Mouse (Mus musculus) kidney, adult 18-20 months (tissue): ENCODE measurements around the gene Mtor.

Experiments used
- DNase-seq: peaks from one replicate; pipeline ENCODE4 v3.0.0; 2021

Gene Mtor

DNA sequence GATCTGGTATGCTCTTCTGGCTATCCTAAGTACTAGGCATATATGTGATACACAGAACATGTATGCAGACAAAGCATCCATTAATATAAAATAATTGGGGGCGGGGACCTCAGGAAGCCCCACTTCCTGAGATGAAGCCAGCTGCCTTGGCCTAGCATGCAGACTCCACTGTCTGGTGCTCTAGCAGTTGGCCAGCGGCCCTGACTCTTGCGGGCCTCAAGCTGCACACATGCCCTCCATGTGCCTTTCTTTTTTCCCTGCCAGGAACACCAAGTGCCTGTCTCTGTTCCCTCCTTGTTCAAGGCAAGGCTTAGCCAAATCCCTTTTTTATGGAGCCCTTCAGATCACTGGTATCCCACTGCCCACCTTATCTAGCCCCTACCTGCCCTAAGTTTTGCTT lies 87.5 kb downstream of the Mtor start:
- DNase-seq, result no peak

DNA sequence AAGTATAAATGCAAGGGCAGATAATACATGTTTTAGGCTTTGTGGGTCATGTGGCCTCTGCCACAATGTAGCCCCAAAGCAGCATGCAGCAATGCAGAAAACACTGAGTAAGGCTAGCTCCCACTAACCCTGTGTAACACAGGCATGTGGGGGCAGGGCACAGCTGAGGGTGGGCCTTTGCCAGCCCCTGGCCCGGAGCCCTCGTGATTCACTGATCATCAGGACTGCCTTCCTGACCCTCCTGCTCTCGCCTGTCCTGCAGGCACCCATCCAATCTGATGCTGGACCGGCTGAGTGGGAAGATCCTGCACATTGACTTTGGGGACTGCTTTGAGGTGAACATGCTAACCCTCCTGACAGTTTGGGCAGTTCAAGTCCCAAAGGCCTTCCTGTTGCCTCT lies 100.7 kb downstream of the Mtor start:
- no peak for DNase-seq

DNA sequence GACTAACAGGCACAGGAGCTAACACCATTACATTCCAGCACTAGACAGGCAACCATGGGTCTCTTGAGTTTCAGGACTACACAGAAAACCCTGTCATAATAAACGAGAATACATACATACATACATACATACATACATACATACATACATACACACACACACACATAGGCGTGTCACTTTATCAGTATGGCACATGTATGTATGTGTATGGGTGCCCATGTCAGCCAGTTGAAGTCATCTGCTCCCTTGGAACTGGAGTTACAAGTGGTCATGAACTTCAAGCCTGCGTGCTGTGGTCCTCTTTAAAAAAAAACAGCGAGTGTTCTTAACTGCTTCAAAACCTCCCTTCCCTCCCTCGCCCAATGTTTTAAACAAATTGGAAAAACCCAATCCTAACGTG lies 109.4 kb downstream of the Mtor start:
- no peak for DNase-seq

DNA sequence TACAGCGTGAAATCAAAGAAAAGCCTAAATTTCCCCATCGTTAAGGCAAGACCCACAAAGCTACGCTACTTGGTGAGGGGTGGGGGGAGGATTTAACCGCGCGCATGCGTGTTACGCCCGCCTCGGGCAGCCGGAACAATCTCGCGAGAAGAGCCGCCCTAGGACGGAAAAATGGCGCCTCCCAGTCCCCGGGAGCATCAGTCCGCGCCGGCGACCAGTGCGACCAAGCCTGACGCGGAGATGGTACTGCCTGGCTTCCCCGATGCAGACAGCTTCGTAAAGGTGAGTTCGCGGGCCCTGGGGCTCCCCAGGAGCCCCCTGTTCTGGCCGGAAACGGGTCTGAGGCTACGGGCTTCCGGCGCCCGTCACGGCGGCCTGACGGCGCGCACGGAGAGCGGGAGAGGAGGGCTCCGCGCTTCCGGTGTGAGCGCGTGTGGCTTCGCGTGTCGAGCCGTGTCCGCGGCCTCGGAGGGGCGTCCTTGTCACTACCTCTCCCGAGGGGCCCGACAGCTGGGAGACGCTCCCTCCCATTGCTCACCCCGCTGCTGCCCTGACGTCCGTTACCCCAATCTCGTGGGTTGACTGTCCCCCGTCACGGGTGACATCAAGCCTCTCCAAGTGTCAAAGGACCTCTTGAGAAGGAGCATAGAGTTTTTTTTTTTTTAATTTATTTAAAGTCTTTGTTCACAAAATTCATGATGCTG lies 110.0 kb downstream of the Mtor start, which contains the start of gene Exosc10:
Gene Exosc10, plus strand, starts transcription at position 133 of the 704 bp plus-strand sequence.
- peak; percentile 90 for DNase-seq

DNA sequence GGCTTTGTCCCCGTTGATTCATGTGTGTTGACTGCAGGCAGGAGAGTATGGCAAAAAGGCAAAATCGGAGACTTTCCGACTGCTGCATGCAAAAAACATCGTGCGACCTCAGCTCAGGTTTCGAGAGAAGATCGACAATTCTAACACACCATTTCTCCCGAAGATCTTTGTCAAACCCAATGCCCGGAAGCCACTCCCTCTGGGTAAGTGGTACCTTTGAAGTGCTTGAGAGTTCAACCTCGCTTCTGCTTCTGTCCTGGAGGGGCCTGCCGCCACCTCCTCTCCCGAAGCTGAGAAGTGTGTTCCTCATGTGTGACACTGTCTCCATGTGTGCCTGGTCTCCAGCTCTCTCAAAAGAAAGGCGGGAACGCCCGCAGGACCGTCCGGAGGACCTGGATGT lies 114.3 kb downstream of the Mtor start:
- no peak for DNase-seq

DNA sequence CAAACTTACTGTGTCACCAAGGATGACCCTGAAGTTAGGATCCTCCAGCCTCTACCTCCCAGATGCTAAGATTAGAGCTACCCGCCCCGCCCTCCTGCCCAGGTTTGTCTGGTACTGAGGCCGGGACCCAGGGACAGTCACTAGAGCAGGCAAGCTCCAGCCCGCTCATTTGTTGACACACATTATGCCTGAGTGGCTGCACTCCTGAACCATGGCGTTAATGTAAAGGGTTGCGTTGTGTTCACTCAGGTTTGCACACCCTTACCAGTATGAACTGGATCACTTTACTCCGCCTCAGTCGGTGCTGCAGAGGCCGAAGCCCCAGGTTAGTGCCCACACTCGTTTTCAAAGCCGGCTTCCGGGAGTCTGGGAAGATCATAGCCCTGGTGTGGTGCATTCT lies 115.2 kb downstream of the Mtor start:
- no peak for DNase-seq

DNA sequence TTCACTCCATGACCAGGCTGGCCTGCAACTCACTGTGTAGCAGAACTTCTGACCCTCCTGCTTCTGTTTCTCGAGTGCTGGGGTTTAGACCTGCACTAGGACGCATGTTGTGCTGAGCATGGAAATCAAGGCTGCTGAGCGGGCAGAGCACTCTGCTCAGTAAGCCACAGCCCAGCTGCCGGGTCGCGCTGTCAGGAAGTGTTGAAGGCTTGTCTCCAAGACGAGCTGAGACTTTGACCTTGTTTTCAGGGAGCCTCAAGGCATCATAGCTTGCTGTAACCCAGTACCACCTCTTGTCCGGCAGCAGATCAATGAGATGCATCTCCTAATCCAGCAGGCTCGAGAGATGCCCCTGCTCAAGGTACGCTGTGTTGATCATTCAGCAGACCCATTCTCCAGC lies 121.7 kb downstream of the Mtor start:
- DNase-seq, result no peak

DNA sequence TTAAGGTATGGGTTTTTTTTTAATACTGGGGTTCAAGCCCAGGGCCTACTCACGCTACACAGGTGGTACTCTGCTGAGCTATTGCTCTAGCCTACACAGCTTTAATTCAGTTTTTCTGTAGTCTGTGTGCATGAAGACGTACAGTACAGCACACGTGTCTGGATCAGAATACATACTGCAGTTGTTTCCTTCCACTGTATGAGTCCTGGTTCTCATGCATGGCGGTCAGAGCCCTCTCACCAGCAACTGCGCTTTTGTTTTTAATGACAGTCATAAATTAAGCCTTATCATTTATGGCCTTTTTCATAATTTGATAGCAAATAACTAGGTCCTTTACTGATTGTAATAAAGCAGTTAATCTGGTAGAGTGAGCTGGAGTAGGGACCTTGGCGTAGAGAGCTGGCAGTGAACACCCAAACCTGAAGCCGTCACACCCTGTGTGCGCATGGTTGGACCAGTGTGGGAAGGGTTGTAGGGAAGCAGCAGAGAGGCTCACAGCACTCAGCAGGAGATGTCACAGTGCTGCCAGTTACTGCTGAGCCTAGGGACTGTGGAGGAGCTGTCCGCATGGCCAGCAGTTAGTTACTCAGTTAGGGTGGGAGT lies 122.4 kb downstream of the Mtor start:
- no peak for DNase-seq

DNA sequence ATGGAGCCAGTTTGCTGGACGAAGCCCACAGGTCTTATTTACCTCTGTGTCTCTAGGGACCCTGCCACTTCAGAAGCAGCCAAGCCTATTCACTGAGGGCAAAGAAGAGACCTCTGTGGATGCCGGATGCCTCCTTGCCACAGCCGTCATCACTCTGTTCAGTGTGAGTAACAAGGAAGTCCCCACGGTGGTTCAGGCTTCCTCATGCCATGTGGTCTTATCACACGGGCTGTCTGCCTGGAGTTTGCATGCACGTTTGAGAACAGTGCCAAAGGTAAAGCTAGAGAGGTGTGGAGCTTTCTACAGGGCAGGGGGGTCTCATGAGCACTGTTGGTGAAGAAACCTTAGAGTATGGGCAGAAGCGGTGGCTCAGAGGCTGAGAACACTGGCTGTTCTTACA lies 124.8 kb downstream of the Mtor start:
- no peak for DNase-seq

DNA sequence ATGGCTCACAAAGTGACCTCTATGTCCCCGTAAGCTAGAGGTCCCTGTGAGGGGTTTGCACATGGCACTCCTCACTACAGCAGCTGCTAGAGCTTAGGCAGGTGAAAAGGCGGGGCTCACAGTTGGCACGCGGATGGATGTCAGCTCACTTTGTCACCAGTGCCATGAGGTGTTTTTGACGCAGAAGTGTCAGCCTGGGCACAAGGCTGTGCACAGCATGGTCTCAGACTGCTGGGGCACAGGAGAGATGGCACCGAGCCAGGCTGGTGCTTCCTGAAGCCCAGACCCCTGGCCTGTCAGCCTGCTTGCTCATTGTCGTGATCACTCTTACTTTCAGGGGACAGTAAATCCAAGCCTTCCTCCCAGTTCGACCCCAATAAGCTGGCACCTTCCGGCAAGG lies 132.4 kb downstream of the Mtor start:
- no peak for DNase-seq

DNA sequence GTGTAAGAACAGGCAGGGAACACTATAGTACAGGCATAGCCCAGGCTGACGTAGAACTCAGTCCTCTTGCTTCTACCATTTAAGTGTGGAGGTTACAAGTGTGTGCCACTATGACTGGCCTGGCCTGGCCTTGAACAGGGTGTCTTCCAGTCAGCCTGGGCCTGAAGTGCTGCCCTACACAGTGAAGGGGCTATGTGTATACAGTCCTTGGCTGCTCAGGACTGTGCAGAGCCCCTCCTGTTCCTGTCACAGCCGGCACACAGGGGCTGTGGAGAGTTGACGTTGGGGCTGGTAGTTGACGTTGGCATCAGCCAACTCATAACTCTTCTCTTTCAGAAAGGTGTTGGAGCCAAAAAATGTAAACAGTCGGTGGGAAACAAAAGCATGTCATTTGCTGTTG lies 133.0 kb downstream of the Mtor start:
- DNase-seq, result no peak

DNA sequence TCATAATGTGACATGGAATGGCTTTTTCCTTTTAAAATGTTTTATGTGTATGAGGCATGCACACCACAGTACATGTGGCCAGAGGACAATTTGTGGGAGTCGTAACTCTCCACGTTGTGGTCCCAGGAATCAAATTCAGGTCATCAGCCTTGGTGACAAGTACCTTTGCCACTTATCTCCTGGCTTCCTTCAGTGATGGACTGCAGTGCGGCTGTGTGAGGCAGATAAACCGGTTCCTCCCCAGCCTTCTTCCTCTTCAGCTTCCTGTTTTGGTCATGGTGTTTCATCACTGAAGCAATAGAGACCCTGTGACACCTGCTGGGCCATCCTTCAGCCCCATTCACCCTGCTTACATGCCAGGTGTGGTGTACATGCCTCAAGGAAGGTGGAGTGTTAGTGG lies 134.8 kb downstream of the Mtor start:
- no peak for DNase-seq

DNA sequence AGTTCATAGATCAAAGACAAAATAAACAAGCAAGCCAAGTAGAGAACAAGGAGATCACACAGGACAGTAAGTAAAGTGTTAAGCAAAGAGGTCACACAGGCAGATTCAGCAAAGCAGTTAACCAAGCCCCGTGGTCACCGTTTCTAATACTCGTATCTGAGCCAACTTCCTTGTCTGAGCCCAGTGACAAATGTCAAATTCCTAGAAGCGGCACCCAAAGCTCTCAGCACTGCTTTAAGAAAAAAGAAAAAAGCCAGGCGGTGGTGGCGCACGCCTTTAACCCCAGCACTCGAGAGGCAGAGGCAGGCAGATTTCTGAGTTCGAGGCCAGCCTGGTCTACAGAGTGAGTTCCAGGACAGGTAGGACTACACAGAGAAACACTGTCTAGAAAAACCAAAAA lies 138.2 kb downstream of the Mtor start:
- DNase-seq, result no peak

DNA sequence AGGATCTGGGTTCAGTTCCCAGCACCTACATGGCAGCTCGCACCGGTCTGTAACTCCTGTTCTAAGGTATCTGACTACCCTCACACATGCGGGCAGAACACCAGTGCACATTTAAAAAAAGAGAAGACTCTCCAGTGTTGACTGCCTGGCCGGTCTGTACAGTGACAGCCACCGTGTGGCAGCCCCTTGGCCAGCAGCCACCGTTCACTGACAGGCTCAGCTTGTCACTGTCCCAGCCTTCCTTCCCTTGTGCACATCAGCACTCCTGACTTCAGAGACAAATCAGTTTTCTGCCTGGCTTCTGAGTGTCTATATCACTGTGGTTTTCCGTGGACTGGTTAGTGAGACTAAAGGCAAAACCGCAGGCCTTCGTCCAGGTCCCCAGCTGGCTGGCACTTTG lies 140.4 kb downstream of the Mtor start:
- DNase-seq, result no peak

DNA sequence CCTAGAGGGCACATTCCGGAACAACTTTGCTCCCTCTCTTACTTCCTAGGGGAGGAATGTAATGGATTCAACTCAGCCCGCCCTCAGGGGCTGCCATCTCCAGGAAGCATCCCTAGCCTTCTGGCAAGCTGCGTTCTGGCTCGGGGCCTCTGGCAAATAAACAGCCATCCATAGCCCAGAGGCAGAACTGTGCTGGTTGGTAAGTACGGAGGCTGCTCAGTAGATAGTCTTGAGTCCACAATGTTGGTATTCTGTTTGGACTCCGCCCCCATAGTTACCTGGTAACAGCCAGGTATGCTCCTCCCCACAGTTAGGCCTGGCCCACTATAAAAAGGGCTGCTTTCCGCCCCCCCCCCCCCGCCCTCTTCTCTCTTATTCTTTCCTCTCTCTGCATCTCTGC lies 141.2 kb downstream of the Mtor start:
- DNase-seq, result no peak

DNA sequence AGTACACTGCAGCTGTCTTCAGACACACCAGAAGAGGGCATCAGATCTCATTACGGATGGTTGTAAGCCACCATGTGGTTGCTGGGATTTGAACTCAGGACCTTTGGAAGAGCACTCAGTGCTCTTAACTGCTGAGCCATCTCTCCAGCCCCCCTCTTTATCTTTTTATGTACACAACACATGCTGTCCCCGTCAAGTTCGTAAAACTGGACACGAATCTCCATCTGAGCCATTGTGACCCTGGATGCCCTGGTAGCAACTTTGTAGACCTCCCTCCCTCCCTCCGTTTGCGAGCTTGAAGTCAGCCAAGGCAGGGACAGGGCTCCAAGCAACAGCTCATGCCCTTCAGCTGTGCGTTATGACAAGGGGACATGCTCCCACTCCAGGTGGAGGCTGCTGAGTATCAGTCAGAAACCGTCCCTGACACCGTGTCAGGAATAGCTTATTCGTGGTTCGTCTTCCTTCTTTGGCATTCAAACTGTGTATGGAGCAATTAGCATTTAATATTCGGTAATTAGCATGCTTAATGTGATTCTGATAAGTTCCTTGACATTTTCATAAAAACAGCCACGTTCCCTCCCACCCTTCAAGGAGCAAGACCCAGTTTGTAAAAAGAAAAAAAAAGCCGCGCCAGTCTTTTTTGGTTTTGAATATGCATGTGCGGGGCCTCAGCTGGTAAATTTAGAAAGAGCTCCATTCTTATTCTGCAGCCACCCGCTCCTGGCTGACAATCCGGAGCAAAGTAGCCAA lies 142.2 kb downstream of the Mtor start:
- DNase-seq, result no peak

DNA sequence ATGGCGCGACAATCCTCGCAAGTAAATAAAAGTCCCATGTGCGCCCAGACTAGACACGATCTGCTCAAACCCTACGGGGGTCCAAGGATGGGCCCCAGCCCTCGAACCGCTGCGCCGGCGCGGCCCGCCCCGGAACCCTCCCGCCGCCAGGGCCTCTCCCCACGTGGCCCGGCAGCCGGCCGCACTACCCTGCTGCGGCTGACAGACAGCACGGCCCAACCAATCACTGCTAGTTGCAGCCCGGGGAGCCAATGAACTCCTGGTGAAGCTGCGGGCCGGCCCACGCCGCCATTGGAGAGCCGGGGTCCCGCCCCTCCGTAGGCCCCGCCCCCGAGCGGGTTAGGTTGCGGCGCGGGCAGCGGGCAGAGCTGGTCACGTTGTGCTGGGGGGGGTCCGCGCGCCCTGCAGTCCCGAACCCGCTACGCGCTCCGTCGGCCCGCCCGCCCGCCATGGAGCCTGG lies 142.8 kb downstream of the Mtor start, which contains the start of gene Srm:
Gene Srm, plus strand, starts transcription at position 333 of the 460 bp plus-strand sequence.
- peak; percentile 98 for DNase-seq

DNA sequence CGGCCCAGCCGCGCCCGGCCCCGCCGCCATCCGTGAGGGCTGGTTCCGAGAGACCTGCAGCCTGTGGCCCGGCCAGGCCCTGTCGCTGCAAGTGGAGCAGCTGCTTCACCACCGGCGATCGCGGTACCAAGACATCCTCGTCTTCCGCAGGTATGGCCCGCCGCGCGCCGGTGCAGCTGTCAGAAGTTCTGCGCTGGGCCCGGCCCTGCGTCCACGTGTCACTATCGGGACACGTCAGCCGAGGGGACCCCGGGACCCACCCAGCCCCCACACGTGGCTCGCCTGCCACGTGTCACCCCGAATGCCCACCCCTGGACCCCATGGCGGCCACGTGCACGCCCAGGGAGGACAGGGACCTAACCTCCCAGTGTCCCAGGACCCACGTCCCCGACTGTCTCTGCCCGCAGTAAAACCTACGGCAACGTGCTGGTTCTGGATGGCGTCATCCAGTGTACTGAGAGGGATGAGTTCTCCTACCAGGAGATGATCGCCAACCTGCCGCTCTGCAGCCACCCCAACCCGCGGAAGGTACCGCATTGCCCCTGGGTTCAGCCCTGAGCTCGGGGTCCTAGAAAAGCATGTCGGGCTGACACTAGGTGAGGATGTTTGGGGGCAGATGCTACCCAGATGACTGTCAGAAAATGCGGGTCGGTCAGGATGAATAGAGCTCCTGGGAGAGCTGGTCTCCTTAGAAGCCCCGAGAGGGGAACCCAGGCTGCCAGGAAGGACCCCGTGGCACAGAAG lies 143.4 kb downstream of the Mtor start:
- no peak for DNase-seq

DNA sequence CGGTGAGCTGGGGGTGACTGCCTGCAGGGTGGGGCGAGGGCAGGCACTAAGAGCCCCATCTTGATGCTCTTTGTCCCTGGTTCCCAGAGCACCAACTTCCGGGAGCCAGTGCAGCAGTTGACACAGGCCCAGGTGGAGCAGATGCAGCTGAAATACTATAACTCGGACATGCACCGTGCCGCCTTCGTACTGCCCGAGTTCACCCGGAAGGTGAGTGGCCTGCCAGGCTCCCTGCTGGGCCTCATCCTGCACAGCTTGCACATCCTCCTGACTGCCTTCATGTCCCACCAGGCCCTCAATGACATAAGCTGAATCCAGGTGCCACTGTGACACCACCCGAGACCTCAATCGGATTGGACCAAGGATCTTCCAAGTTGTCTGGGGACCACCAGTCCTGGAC lies 145.6 kb downstream of the Mtor start:
- no peak for DNase-seq

DNA sequence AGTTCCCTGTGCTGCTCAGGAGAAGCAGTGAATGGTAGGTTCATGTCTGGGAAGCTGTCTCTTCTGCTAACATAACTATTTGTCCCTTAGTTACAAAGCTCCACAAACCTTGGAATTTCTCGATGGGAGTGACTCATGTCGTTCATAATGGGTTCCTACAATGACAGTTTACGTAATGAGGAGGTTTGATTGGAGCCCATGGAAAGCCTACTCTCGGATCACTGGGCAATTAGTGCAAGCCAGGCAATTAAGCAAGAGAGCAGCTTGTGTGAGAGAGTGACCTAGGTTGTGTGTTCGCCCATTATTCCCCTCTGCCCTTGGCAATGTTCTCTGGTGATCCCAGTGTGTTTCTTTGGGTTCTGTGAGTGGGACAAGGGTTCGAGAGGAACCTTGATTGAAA lies 147.5 kb downstream of the Mtor start:
- DNase-seq, result no peak

DNA sequence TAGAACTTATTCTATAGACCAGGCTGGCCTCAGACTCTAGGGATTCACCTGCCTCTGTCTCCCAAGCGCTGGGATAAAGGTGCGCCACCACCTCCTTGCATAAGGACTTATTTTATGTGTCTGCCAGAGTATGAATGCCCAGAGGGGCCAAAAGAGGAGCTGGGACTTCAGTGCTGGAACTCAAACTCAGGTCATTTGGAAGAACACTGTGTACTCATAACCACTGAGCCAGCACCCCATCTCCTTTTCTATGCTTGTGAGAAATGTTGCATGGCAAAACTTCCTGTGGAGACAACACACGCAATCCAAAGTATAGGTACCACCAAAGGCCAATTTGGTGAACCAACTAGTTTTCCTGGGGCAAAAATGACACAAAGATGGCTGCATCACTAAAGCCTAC lies 148.3 kb downstream of the Mtor start:
- DNase-seq, result no peak

DNA sequence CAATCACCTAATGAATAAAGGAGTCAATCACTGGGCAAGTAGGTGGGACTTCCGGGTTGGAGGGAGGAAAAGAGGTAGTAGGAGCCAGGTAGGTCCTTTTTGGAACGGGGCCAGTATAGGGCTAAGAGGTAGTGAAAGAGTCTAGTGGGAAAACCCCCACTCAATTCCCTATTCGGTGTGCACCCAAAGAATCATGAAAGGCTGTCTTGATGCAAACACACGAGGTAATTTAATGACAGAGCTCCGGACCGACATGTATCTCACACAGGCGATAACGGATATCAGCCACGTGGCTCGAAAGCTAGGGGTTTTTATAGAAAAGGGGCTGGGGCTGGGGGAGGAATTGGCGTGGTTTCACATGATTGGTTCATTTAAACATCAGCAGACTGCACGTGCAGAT lies 150.4 kb downstream of the Mtor start:
- DNase-seq, result no peak

DNA sequence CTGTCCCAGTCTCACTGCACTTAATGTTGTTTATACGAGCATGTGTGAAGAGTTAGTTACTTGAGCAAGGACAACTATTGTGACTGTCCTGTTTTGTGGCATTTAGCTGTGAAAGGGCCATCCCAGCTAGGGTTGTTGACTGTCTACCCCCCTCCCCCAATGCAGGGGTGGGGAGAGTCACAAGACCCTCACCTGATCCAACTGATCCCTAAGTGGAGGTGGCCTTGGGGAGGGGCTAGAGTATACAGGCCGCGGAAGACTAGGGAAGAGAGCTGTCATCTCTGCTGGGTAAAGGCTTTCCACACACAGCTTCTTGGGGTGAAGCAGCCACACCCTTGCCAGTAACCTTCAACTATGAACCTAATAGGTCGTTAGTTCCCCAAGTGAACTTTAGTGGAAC lies 151.9 kb downstream of the Mtor start:
- no peak for DNase-seq
